Mouse (Mus musculus): Measurements from ENCODE around the gene Kif26b.

Kif26b gene

GRCm38 (mm10) chr1:178528431-178529351 is at the start of gene Kif26b:
TSS of gene Kif26b (plus strand) at chr1:178529125.
- DNase-seq (ENCODE audit: low spot score in 2 of 2), result no peak

GRCm38 (mm10) chr1:178483854-178484253 is 45.1 kb upstream of the Kif26b start:
- DNase-seq (ENCODE audit: low spot score in 2 of 2), result no peak

GRCm38 (mm10) chr1:178485138-178485867 is 43.6 kb upstream of the Kif26b start:
- DNase-seq (ENCODE audit: low spot score in 2 of 2), result no peak

- DNase-seq (ENCODE audit: low spot score in 2 of 2), result no peak
These were observed 43.1 kb upstream of the Kif26b start for GRCm38 (mm10) chr1:178485868-178486220.

GRCm38 (mm10) chr1:178486828-178487227 is 42.1 kb upstream of the Kif26b start:
- no peak for DNase-seq (ENCODE audit: low spot score in 2 of 2)

- DNase-seq (ENCODE audit: low spot score in 2 of 2), result no peak
These were observed 39.8 kb upstream of the Kif26b start for GRCm38 (mm10) chr1:178489127-178489526.

- DNase-seq (ENCODE audit: low spot score in 2 of 2), result no peak
These were observed 37.2 kb upstream of the Kif26b start for GRCm38 (mm10) chr1:178491733-178492132.

GRCm38 (mm10) chr1:178492493-178492892 is 36.4 kb upstream of the Kif26b start:
- no peak for DNase-seq (ENCODE audit: low spot score in 2 of 2)

- no peak for DNase-seq (ENCODE audit: low spot score in 2 of 2)
These were observed 32.7 kb upstream of the Kif26b start for GRCm38 (mm10) chr1:178496186-178496585.

- DNase-seq (ENCODE audit: low spot score in 2 of 2), result peak in 1 of 2 experiments; percentile 24
These were observed 32.1 kb upstream of the Kif26b start for GRCm38 (mm10) chr1:178496841-178497240.

GRCm38 (mm10) chr1:178506938-178507337 is 22.0 kb upstream of the Kif26b start:
- DNase-seq (ENCODE audit: low spot score in 2 of 2), result no peak

- no peak for DNase-seq (ENCODE audit: low spot score in 2 of 2)
These were observed 16.4 kb upstream of the Kif26b start for GRCm38 (mm10) chr1:178512323-178513031.

- no peak for DNase-seq (ENCODE audit: low spot score in 2 of 2)
These were observed 15.0 kb upstream of the Kif26b start for GRCm38 (mm10) chr1:178513954-178514353.

- DNase-seq (ENCODE audit: low spot score in 2 of 2), result no peak
These were observed 13.1 kb upstream of the Kif26b start for GRCm38 (mm10) chr1:178515839-178516238.

- DNase-seq (ENCODE audit: low spot score in 2 of 2), result no peak
These were observed 6.5 kb upstream of the Kif26b start for GRCm38 (mm10) chr1:178522389-178522788.

GRCm38 (mm10) chr1:178523152-178523551 is 5.8 kb upstream of the Kif26b start:
- DNase-seq (ENCODE audit: low spot score in 2 of 2), result no peak

- peak; percentile 42 to 52 for DNase-seq (ENCODE audit: low spot score in 2 of 2)
These were observed 1.8 kb upstream of the Kif26b start for GRCm38 (mm10) chr1:178527185-178527546.

- peak in 1 of 2 experiments; percentile 1 for DNase-seq (ENCODE audit: low spot score in 2 of 2)
These were observed 1.2 kb upstream of the Kif26b start for GRCm38 (mm10) chr1:178527547-178528361.

GRCm38 (mm10) chr1:178529512-178530300 is 781 bp downstream of the Kif26b start:
- no peak for DNase-seq (ENCODE audit: low spot score in 2 of 2)

GRCm38 (mm10) chr1:178530301-178531078 is 1.6 kb downstream of the Kif26b start:
- DNase-seq (ENCODE audit: low spot score in 2 of 2), result peak; percentile 11 to 28

Data from natural killer cell, adult 2 months (primary cell).